Mouse (Mus musculus) MEL (cell line): Measurements from ENCODE around the gene Caly.

Experiments
- CTCF ChIP-seq, 3 experiments: IDR thresholded peaks in 2 of 3; conservative IDR thresholded peaks in 1 of 3; 2 replicates each; pipeline ENCODE4 v1.5.1; 2011 to 2012; ENCODE audit warnings: low read length in 3 of 3, low read depth in 2 of 3, mild to moderate bottlenecking in 2 of 3, improper control_type of control experiment in 1 of 3, inconsistent platforms in 1 of 3, mixed read lengths in 1 of 3, moderate library complexity in 1 of 3; ENCODE audit not compliant: control insufficient read depth in 1 of 3, insufficient read depth in 1 of 3, poor library complexity in 1 of 3, severe bottlenecking in 1 of 3
- E2F4 ChIP-seq: IDR thresholded peaks from 2 replicates; pipeline ENCODE4 v1.6.1; 2011; ENCODE audit warnings: low read depth, low read length, improper control_type of control experiment, borderline replicate concordance
- EP300 ChIP-seq, 2 experiments: IDR thresholded peaks; 2 replicates each; pipeline ENCODE4 v1.6.1; 2011; ENCODE audit warnings: improper control_type of control experiment in 2 of 2, low read length in 2 of 2, low read depth in 1 of 2, mild to moderate bottlenecking in 1 of 2
- ETS1 ChIP-seq: IDR thresholded peaks from 2 replicates; pipeline ENCODE4 v1.6.1; 2012; ENCODE audit warnings: low read depth, mild to moderate bottlenecking, inconsistent platforms, low read length, improper control_type of control experiment, moderate library complexity
- JUND ChIP-seq: IDR thresholded peaks from 2 replicates; pipeline ENCODE4 v1.6.1; 2011; ENCODE audit warnings: low read depth, mild to moderate bottlenecking, improper control_type of control experiment, low read length
- KAT2A ChIP-seq: conservative IDR thresholded peaks from 2 replicates; pipeline ENCODE4 v1.6.1; 2012; ENCODE audit warnings: low read depth, low read length, improper control_type of control experiment, inconsistent platforms
- MAX ChIP-seq: IDR thresholded peaks from 2 replicates; pipeline ENCODE4 v1.6.1; 2011; ENCODE audit warnings: low read length, improper control_type of control experiment
- MXI1 ChIP-seq: IDR thresholded peaks from 2 replicates; pipeline ENCODE4 v1.6.1; 2011; ENCODE audit warnings: mild to moderate bottlenecking, low read depth, low read length, improper control_type of control experiment
- MYB ChIP-seq: IDR thresholded peaks from 2 replicates; pipeline ENCODE4 v1.6.1; 2011; ENCODE audit warnings: mild to moderate bottlenecking, low read depth, low read length, improper control_type of control experiment
- POLR2A ChIP-seq, 2 experiments: IDR thresholded peaks; 2 replicates each; pipeline ENCODE4 v1.6.1; 2011 to 2012; ENCODE audit warnings: low read length in 2 of 2, mild to moderate bottlenecking in 2 of 2, control low read depth in 1 of 2, improper control_type of control experiment in 1 of 2, low read depth in 1 of 2, moderate library complexity in 1 of 2; ENCODE audit not compliant: control insufficient read depth in 1 of 2, insufficient read depth in 1 of 2, poor library complexity in 1 of 2
- UBTF ChIP-seq: IDR thresholded peaks from 2 replicates; pipeline ENCODE4 v1.6.1; 2012; ENCODE audit warnings: low read depth, mild to moderate bottlenecking, inconsistent platforms, low read length, improper control_type of control experiment, moderate library complexity, borderline replicate concordance; ENCODE audit not compliant: insufficient read depth
- ZC3H11A ChIP-seq: IDR thresholded peaks from 2 replicates; pipeline ENCODE4 v1.6.1; 2012; ENCODE audit warnings: low read depth, mild to moderate bottlenecking, inconsistent platforms, low read length, improper control_type of control experiment
- ZMIZ1 ChIP-seq: IDR thresholded peaks from 2 replicates; pipeline ENCODE4 v1.6.1; 2012; ENCODE audit warnings: low read depth, mild to moderate bottlenecking, inconsistent platforms, low read length, improper control_type of control experiment, moderate library complexity

DNA sequence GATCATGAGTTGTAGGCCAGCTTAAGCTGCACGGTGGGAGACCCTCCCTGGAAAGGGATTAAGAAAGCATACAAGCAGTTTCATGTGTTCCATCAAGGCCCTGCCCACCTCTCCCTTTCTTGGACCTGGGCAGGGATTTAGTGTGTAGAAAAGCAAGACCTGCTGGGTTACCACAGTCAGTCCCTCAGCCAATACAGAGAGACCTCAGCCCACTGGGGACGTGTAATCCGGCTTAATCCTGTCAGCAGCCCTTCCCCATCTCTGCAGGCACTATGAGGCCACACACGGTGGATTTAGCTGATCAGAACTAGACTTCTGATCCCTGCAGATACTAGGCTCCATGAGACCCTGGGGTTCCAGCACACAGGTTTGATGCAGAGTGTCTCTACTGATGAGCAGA, 22.7 kb downstream of the Caly start:
- TF ChIP-seq EP300 (IDR thresholded peaks at IDR 0.05; ENCODE audit: low read depth in 1 of 2, low read length in 2 of 2) = no peak
- TF ChIP-seq JUND = no peak
- no peak for TF ChIP-seq POLR2A (IDR thresholded peaks at IDR 0.05; ENCODE audit: control insufficient read depth in 1 of 2, insufficient read depth in 1 of 2, low read depth in 1 of 2, low read length in 2 of 2, poor library complexity in 1 of 2)
- no peak for TF ChIP-seq CTCF (IDR thresholded peaks at IDR 0.05 in 2 of 3, conservative IDR thresholded peaks at IDR 0.05 in 1 of 3; ENCODE audit: control insufficient read depth in 1 of 3, insufficient read depth in 1 of 3, low read depth in 2 of 3, low read length in 3 of 3, poor library complexity in 1 of 3, severe bottlenecking in 1 of 3)
- no peak for TF ChIP-seq ZMIZ1
- no peak for TF ChIP-seq E2F4
- no peak for TF ChIP-seq MYB
- TF ChIP-seq MXI1 = no peak
- TF ChIP-seq KAT2A = no peak
- TF ChIP-seq MAX = no peak
- no peak for TF ChIP-seq ZC3H11A
- no peak for TF ChIP-seq ETS1
- no peak for TF ChIP-seq UBTF
